Mouse (Mus musculus) layer of hippocampus, adult 2 months (tissue): Measurements from ENCODE around the gene Mertk. TPM values are rescaled to one million over a fixed set of nuclear protein-coding genes. Genes with fewer than 3 reads are reported as not detected.

Experiments
- DNase-seq, 2 experiments: peaks; one replicate each; pipeline ENCODE4 v3.0.0; 2022; ENCODE audit warnings: low spot score in 2 of 2
- H3K27ac ChIP-seq: fragments of 200-600 bp; 2 replicates; pipeline ENCODE4 v1.8.1; 2022
- H3K4me3 ChIP-seq: fragments of 200-600 bp; 2 replicates; pipeline ENCODE4 v1.8.1; 2022; ENCODE audit warnings: mild to moderate bottlenecking
- CTCF ChIP-seq: fragments of 200-600 bp; conservative IDR thresholded peaks from 2 replicates; pipeline ENCODE4 v1.8.1; 2022; ENCODE audit warnings: antibody characterized with exemption, mild to moderate bottlenecking, moderate library complexity
- total RNA-seq, 2 experiments: library from RNA; stranded (reverse); gene quantifications; 2 replicates each; pipeline ENCODE4 v1.2.3; 2021

Mertk gene
- total RNA-seq, 2 experiments from 2014 or later = 36.0 to 38.5 TPM

DNA sequence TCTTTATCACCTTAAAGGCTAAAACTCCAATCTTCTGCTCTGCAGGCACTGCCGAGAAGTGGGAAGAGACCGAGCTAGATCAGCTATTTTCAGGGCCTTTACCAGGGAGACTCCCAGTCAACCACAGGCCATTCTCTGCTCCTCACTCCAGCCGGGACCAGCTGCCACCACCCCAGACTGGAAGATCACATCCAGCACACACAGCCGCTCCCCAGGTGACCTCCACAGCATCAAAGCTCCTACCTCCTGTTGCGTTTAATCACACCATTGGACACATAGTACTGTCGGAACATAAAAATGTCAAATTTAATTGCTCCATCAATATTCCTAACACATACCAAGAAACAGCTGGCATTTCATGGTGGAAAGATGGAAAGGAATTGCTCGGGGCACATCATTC, 30.4 kb downstream of the Mertk start:
- Histone ChIP-seq H3K4me3 (no peak overlapping the region), H3K27ac (no peak overlapping the region)
- TF ChIP-seq CTCF = no peak
- DNase-seq = no peak

DNA sequence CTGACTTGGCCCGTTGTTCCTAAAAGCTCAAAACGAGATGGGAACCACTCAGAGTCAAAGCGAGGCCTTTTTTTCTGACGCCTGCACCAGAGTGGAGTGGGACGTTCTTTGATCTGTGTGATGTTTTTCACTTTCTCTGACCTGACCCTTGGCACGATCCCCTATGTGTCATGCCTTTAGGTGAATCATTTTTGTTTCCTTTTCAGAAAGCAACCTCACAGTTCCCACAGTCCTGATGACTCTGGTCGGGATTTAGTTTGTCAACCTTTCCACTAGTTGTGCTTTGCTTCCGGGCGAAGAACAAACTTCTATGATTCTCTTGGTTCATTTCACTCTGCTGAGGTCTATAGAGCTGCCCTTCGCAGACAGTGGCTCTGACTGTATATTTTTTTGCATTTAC, 32.8 kb downstream of the Mertk start:
- TF ChIP-seq CTCF = no peak
- no peak for DNase-seq
- H3K4me3 ChIP-seq = no peak overlapping the region
- no peak overlapping the region for H3K27ac ChIP-seq

DNA sequence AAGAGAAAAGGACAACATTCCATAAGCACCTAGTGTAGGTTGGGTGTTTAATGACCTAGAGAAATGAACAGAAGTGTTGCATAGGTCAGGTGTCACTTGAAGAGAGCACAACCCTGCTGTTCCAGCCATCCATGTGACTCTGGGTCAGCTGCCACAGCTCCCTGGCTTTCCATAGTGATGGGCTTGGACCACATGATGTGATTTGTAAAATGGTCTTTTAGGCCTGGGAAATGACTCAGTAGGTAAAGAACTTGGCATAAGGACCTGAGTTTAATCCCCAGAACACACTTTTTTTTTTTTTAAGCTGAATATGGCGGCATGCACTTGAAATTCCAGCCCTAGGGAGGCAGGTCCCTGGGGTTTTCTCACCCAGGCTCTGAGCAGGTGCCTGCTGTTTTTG, 33.2 kb downstream of the Mertk start:
- no peak for TF ChIP-seq CTCF
- Histone ChIP-seq H3K4me3 (no peak overlapping the region), H3K27ac (no peak overlapping the region)
- DNase-seq = no peak

DNA sequence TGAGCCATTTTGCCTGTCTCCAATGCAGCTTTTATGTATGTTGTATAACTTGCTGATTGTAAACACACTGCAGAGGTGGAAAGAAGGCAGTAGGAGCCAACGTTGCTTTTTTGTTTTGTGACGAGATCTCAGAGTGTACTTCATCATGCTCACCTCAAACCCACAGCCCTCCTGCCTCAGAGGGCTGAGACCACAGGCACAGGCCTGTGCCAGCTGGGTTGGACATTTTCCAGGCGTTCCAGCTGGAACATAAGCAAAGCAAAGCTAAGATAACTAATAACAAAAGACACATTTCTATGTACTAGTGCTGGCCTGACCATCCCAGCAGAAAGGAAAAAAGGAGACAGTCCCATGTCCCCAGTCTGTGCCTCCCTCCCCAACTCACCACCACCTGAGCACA, 36.3 kb downstream of the Mertk start:
- no peak overlapping the region for H3K4me3 ChIP-seq
- DNase-seq = no peak
- H3K27ac ChIP-seq = no peak overlapping the region
- no peak for TF ChIP-seq CTCF

DNA sequence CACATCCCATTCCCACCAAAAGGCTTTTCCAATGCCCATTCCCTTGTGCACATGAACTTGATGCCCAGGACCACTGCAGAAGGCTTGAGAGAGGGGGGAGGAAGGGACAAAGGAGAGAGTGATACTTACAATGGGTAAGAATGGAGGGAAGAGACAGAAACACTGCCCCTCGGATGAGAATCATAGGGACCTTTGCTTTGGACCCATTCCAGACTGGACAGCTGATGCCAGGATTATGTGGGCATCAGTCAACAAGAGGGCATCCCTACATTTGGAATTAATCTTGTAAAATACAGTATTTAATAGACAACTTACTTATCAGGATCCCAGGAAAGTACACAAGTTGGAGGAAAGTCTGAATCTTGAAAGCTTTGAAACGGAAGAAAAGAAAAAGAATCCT, 38.3 kb downstream of the Mertk start:
- Histone ChIP-seq H3K27ac (peak overlapping the region; percentile 80; the same call in 1 of the 2 replicates), H3K4me3 (no peak overlapping the region)
- no peak for DNase-seq
- TF ChIP-seq CTCF = no peak

DNA sequence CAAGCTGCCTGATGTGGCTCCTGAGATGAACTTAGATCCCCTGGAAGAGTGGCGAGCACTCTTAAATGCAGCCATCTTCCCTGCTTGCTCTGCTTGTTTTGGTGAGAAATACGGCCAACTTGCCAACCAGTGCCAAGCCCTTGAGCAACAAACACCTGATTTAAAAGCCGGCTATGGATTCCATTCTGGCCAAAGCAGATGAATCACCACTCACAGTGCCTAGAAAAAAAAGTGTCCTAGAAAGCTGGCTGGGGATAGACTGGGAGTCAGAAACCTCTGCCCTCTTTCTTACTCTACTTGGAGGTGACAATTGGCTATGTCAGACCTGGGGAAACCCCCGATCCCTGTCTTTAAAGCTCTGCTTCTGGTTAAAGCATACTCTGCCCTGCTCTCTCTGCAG, 39.0 kb downstream of the Mertk start:
- H3K4me3 ChIP-seq = no peak overlapping the region
- H3K27ac ChIP-seq = peak overlapping the region; percentile 80; the same call in 1 of the 2 replicates
- no peak for TF ChIP-seq CTCF
- no peak for DNase-seq

DNA sequence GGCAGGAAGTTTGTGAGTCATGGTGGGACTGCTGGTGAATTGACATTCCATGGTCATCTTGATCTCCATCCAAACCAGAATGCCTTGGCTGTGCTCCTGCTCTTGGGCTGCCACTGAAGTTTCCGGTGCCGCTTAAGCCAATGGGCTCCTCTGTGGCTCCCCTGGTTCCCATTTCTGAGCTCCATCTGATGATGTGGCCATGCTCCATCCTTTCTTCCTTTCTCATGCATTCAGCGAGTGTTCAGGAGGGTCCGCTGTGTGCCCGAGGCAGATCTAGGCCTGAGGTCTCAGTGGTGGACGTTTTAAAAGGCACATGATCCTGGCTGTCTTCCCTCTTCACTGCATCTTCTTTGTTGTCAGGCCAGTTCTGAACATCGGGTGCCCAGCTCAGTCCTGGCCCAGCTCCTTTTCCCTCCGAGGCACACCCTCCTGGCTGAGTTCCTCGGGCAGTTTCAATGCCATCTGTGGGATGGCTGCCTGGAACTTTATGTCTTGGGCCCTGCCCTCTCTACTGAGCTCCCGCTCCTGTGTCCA, 40.0 kb downstream of the Mertk start:
- TF ChIP-seq CTCF = no peak
- peak; percentile 60 to 78 for DNase-seq
- Histone ChIP-seq H3K27ac (peak overlapping the region; percentile 80), H3K4me3 (no peak overlapping the region)

DNA sequence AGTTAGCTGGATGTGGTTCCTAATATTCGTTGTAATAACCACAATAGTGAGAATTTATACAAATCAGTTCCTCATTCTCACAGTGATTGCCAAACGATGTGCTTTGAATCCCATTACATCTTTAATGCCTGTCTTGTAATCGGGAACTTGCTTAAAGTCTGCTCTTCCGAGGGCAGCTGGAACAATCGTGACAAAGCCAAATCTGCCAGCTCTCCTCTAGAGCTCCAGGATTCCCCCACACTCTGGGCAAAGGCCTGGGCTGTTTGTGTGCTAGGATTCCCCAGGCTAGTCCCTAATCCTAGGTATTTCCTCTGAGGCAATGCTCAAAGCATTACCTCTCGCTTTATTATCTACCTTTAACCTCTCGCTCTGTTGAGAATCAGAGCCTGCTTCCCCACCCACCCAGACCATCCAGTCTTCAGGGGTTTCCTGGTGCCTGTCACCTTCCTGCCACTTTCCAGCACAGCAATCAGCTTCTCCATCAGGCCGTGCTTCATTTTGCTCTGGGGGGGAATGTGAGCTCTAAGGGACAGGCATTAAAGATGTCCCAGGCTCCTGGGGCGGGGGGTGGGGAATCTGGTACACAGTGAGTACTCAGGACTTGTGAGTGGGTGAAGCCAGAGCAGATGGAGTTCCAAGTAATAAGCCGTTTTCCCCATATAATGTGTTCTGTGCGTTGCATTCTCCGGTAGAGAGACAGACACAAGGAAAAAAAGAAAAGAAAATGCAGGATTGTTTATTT, 47.3 kb downstream of the Mertk start:
- Histone ChIP-seq H3K27ac (peak overlapping the region; percentile 90), H3K4me3 (no peak overlapping the region)
- DNase-seq = peak; percentile 33 to 41
- TF ChIP-seq CTCF = no peak

DNA sequence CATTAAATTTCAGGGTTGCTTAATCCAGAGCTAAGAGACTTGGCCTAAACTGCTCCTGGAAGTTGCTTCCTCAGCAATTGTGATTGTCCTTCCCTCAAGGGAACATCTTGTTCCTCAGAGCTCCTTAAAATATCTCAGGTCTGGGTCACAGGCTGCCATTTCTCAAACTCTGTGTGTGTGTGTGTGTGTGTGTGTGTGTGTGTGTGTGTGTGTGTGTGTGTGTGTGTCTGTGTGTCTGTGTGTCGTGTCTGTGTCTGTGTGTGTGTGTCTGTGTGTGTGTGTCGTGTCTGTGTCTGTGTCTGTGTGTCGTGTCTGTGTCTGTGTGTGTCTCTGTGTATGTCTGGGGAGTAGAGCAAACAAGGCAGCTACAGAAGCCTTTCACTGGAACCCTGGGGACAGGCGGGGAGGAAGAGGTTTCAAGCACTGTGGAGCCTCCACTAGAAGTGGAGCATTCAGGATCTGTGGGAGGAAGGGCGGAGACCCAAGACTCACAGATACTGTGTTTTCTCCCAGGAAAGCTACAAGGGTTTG, 47.9 kb downstream of the Mertk start:
- H3K4me3 ChIP-seq = no peak overlapping the region
- no peak for DNase-seq
- peak overlapping the region; percentile 90 for H3K27ac ChIP-seq
- no peak for TF ChIP-seq CTCF

DNA sequence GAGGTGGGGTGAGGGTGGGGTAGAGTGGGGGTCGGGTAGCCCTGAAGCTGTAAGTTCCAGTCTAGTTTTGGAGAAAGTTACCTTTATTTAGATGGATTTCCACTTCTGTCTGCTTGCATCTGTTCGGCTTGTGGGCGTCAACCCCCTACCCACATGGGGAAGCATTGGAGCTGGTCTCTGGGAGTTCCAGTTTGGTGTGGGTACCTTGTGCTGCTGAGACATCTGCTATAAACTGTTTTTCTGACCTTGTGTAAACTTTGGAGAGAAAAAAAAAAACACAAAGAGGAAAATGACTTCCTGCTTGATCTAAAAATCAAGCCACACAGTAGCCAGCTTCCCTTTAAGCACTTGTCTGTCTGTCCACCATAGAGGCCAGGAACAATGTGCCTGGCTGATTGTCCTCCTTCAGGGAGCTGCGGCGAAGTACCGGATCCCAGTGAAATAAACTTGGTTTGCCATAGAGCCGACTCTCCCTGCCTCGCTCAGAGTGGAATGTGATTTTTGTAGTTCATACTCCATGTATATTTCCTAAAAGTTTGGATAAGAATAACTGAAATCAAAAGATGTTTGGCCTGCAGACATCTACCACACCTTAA, 48.8 kb downstream of the Mertk start:
- H3K4me3 ChIP-seq = no peak overlapping the region
- DNase-seq = no peak
- H3K27ac ChIP-seq = peak overlapping the region; percentile 90
- TF ChIP-seq CTCF = no peak

DNA sequence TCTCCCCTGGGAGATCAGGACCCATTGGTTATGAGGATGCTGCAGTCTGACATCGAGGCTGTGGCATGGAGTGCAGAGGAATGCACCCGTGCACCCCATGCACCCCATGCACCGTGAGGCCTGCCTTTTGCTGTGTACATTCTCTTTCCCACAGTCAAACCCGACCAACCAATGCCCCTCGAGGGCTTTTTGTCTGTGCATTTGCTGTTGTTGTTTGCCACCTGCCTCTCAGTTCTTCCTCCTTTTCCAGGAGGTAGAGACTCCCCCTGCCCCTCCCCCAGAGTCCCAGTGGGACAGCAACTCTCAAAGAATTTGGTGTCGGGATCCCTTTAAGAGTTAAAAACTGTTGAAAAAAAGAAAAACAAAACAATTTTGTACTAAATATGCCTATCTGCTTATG, 49.4 kb downstream of the Mertk start:
- TF ChIP-seq CTCF = no peak
- no peak overlapping the region for H3K4me3 ChIP-seq
- no peak for DNase-seq
- peak overlapping the region; percentile 90 for H3K27ac ChIP-seq

DNA sequence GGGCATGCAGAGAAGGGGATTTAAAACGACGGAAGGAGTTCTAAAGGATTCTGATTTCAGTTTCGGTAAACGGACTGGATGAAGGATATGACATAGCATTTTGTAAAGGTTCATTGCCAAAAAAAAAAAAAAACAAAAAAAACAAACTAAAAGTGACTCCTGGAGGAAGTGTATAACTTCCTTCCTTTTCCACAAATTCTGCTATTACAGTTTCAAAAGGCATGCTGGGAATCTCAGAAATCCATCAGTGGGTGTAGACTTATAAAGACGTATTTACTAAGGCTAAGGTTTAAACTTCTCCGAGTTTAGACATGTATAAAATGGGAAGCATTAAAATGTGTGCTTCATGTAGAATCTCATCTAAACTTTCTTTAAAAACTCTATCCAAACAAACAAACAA, 52.3 kb downstream of the Mertk start:
- no peak overlapping the region for H3K4me3 ChIP-seq
- no peak for DNase-seq
- H3K27ac ChIP-seq = no peak overlapping the region
- TF ChIP-seq CTCF = no peak

DNA sequence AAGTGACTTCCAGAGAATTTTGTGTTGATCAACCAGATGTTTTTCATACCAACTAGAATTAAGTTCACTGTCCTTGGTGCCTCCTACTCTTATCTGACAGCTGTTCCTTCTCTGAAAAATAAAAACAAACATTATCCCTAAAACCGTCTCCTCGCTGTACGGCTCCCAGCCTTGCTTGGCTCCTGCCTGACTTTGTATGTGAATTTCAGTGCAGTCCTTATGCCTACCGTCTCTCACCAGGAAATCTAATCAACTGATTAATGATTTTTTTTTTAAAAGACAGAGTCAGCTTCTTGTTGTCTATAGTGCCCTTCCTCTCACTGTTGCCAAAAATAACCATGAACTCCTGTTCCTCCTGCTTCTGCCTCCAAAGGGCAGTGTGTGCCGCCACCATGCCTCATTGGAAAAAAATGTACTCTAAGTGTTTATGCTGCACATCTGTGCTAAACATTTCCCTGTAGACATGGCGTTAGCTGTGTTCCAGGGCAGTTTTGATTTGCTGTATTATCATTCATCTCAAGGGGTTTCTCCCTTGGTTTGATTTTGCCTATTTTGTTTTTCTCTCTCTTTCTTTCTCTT, 54.6 kb downstream of the Mertk start:
- 0 out of 2 replicates have a peak overlapping the region, but pooled peaks have one; percentile 57 for H3K27ac ChIP-seq
- no peak for DNase-seq
- TF ChIP-seq CTCF = no peak
- no peak overlapping the region for H3K4me3 ChIP-seq
